Mouse (Mus musculus) MEL (cell line): ENCODE measurements around the gene Bri3bp. TPM values are rescaled to one million over a fixed set of nuclear protein-coding genes. Genes with fewer than 3 reads are reported as not detected.

Experiments
- DNase-seq: peaks from one replicate; pipeline ENCODE4 v3.0.0; 2011; ENCODE audit warnings: low read depth, low spot score
- H3K27ac ChIP-seq: 2 replicates; pipeline ENCODE4 v1.5.1; 2012; ENCODE audit warnings: low read depth, mild to moderate bottlenecking, control low read depth, low read length, moderate library complexity; ENCODE audit not compliant: control insufficient read depth
- H3K27me3 ChIP-seq, 2 experiments: fragments of 150-350 bp in 1 of 2; sonication (generic) in 1 of 2; 2 replicates each; pipeline ENCODE4 v1.6.1; 2012; ENCODE audit warnings: low read length in 2 of 2, mild to moderate bottlenecking in 2 of 2, improper control_type of control experiment in 1 of 2, moderate library complexity in 1 of 2; ENCODE audit not compliant: insufficient read depth in 2 of 2, control insufficient read depth in 1 of 2
- H3K36me3 ChIP-seq, 2 experiments: 2 replicates each; pipeline ENCODE4 v1.6.1; 2012 to 2014; ENCODE audit warnings: low read length in 2 of 2, improper control_type of control experiment in 1 of 2, inconsistent platforms in 1 of 2, mild to moderate bottlenecking in 1 of 2; ENCODE audit not compliant: insufficient read depth in 2 of 2, control insufficient read depth in 1 of 2
- H3K4me1 ChIP-seq, 2 experiments: fragments of 150-350 bp in 1 of 2; sonication (generic) in 1 of 2; 2 replicates each; pipeline ENCODE4 v1.6.1; 2012; ENCODE audit warnings: low read length in 2 of 2, improper control_type of control experiment in 1 of 2, mild to moderate bottlenecking in 1 of 2; ENCODE audit not compliant: insufficient read depth in 2 of 2, control insufficient read depth in 1 of 2
- H3K4me3 ChIP-seq, 2 experiments: fragments of 150-350 bp in 1 of 2; sonication (generic) in 1 of 2; 2 replicates each; pipeline ENCODE4 v1.5.1; 2012; ENCODE audit warnings: low read depth in 2 of 2, low read length in 2 of 2, mild to moderate bottlenecking in 2 of 2, moderate library complexity in 2 of 2, control low read depth in 1 of 2, improper control_type of control experiment in 1 of 2; ENCODE audit not compliant: control insufficient read depth in 1 of 2, insufficient read depth in 1 of 2
- H3K79me2 ChIP-seq: 2 replicates; pipeline ENCODE4 v1.6.1; 2012; ENCODE audit warnings: mild to moderate bottlenecking, low read length, moderate library complexity; ENCODE audit not compliant: control insufficient read depth, poor library complexity, insufficient read depth
- H3K9ac ChIP-seq: 2 replicates; pipeline ENCODE4 v1.6.1; 2012; ENCODE audit warnings: low read depth, mild to moderate bottlenecking, control low read depth, low read length, moderate library complexity; ENCODE audit not compliant: control insufficient read depth, poor library complexity, severe bottlenecking
- H3K9me3 ChIP-seq: fragments of 150-350 bp; sonication (generic); replicated peaks from 2 replicates; pipeline ENCODE4 v1.6.1; 2012; ENCODE audit warnings: mild to moderate bottlenecking, low read length, improper control_type of control experiment, moderate library complexity; ENCODE audit not compliant: insufficient read depth
- BHLHE40 ChIP-seq: IDR thresholded peaks from 2 replicates; pipeline ENCODE4 v1.6.1; 2012; ENCODE audit warnings: low read depth, mild to moderate bottlenecking, inconsistent platforms, low read length, improper control_type of control experiment, borderline replicate concordance
- ETS1 ChIP-seq: IDR thresholded peaks from 2 replicates; pipeline ENCODE4 v1.6.1; 2012; ENCODE audit warnings: low read depth, mild to moderate bottlenecking, inconsistent platforms, low read length, improper control_type of control experiment, moderate library complexity
- GATA1 ChIP-seq: IDR thresholded peaks from 2 replicates; pipeline ENCODE4 v1.6.1; 2011; ENCODE audit warnings: low read depth, low read length, improper control_type of control experiment
- HCFC1 ChIP-seq: IDR thresholded peaks from 2 replicates; pipeline ENCODE4 v1.6.1; 2012; ENCODE audit warnings: low read depth, mild to moderate bottlenecking, inconsistent platforms, low read length, improper control_type of control experiment, moderate library complexity
- KAT2A ChIP-seq: conservative IDR thresholded peaks from 2 replicates; pipeline ENCODE4 v1.6.1; 2012; ENCODE audit warnings: low read depth, low read length, improper control_type of control experiment, inconsistent platforms
- MAX ChIP-seq: IDR thresholded peaks from 2 replicates; pipeline ENCODE4 v1.6.1; 2011; ENCODE audit warnings: low read length, improper control_type of control experiment
- MAZ ChIP-seq: IDR thresholded peaks from 2 replicates; pipeline ENCODE4 v1.6.1; 2012; ENCODE audit warnings: low read depth, mild to moderate bottlenecking, inconsistent platforms, low read length, improper control_type of control experiment
- MEF2A ChIP-seq: IDR thresholded peaks from 2 replicates; pipeline ENCODE4 v1.6.1; 2014; ENCODE audit warnings: low read depth, mild to moderate bottlenecking, inconsistent platforms, low read length, improper control_type of control experiment; ENCODE audit not compliant: poor library complexity, insufficient replicate concordance, severe bottlenecking; ENCODE audit errors: extremely low read depth
- MYB ChIP-seq: IDR thresholded peaks from 2 replicates; pipeline ENCODE4 v1.6.1; 2011; ENCODE audit warnings: mild to moderate bottlenecking, low read depth, low read length, improper control_type of control experiment
- NELFE ChIP-seq: IDR thresholded peaks from 2 replicates; pipeline ENCODE4 v1.6.1; 2011; ENCODE audit warnings: low read depth, low read length, improper control_type of control experiment
- NRF1 ChIP-seq: IDR thresholded peaks from 2 replicates; pipeline ENCODE4 v1.6.1; 2014; ENCODE audit warnings: low read depth, mild to moderate bottlenecking, inconsistent platforms, low read length, improper control_type of control experiment, moderate library complexity; ENCODE audit not compliant: poor library complexity, insufficient read depth, severe bottlenecking
- POLR2AphosphoS2 ChIP-seq: IDR thresholded peaks from 2 replicates; pipeline ENCODE4 v1.6.1; 2011; ENCODE audit warnings: low read length, improper control_type of control experiment
- RCOR1 ChIP-seq: IDR thresholded peaks from 2 replicates; pipeline ENCODE4 v1.6.1; 2012; ENCODE audit warnings: low read depth, mild to moderate bottlenecking, inconsistent platforms, low read length, improper control_type of control experiment
- SIN3A ChIP-seq: IDR thresholded peaks from 2 replicates; pipeline ENCODE4 v1.6.1; 2012; ENCODE audit warnings: low read length, improper control_type of control experiment, inconsistent platforms
- TAL1 ChIP-seq: IDR thresholded peaks from 2 replicates; pipeline ENCODE4 v1.6.1; 2012; ENCODE audit warnings: mild to moderate bottlenecking, inconsistent platforms, low read length, moderate library complexity, mixed read lengths
- TBP ChIP-seq: IDR thresholded peaks from 2 replicates; pipeline ENCODE4 v1.8.0; 2011; ENCODE audit warnings: low read depth, low read length, improper control_type of control experiment
- USF2 ChIP-seq, 2 experiments: IDR thresholded peaks; 2 replicates each; pipeline ENCODE4 v1.6.1; 2011 to 2012; ENCODE audit warnings: improper control_type of control experiment in 2 of 2, low read length in 2 of 2, borderline replicate concordance in 1 of 2, inconsistent platforms in 1 of 2, low read depth in 1 of 2, mild to moderate bottlenecking in 1 of 2; ENCODE audit not compliant: insufficient read depth in 1 of 2
- ZKSCAN1 ChIP-seq: IDR thresholded peaks from 2 replicates; pipeline ENCODE4 v1.6.1; 2012; ENCODE audit warnings: low read depth, mild to moderate bottlenecking, inconsistent platforms, low read length, improper control_type of control experiment, moderate library complexity
- ZNF384 ChIP-seq: IDR thresholded peaks from 2 replicates; pipeline ENCODE4 v1.6.1; 2012; ENCODE audit warnings: low read depth, mild to moderate bottlenecking, inconsistent platforms, low read length, improper control_type of control experiment
- polyA plus RNA-seq, 2 experiments: library from polyadenylated mRNA; stranded (reverse) in 1 of 2; unstranded in 1 of 2; fragments of >175 nt in 1 of 2; fragments of >200 nt in 1 of 2; gene quantifications; 2 replicates each; pipeline versions ENCODE4 v1.2.1 to v1.2.4; 2012; ENCODE audit warnings: low replicate concordance in 2 of 2, low read depth in 1 of 2; ENCODE audit not compliant: insufficient read length in 2 of 2, insufficient read depth in 1 of 2, missing spikeins in 1 of 2
- total RNA-seq: library from RNA; depleted of rRNA; stranded (reverse); fragments of 300-350 nt; gene quantifications from 2 replicates; pipeline ENCODE4 v1.2.3, GENCODE M21; 2012

Gene Bri3bp
- total and polyA plus RNA-seq, 3 experiments: 73.7 to 264 (median 87.6) TPM

DNA sequence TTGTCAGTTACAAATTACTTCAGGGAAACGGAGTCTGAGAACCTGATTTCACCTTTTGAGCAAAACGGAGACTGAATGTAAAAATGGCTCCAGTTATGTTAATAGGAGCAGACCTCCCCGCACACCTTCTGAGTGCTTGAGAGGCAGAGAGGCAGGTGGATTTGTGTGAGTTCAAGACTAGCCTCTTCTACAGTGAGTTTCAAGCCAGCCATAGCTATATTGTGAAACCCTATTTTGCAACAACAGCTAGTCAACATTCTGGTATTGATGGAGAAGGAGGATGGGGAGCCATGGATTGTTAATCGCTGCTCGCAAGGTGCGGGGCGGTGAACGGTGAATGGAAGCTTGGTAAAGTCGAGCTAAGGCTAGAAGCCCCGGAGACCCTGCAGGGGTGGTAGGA lies 38.9 kb upstream of the Bri3bp start:
- DNase-seq: no peak
- no peaks in the 10 kb centered on the region; the same call in 1 of the 2 replicates for H3K79me2 ChIP-seq
- H3K9ac ChIP-seq: no peak overlapping the region
- H3K4me3 ChIP-seq: no peak overlapping the region
- H3K36me3 ChIP-seq: no peaks in the 10 kb centered on the region
- peaks cover 0 to 4% of the 10 kb centered on the region in 2 experiments; a peak in 1 of 4 replicates for H3K4me1 ChIP-seq
- no peaks in the 10 kb centered on the region for H3K9me3 ChIP-seq
- no peak for TF ChIP-seq ETS1
- TF ChIP-seq GATA1: no peak
- no peak for TF ChIP-seq NELFE
- no peak for TF ChIP-seq MEF2A
- TF ChIP-seq RCOR1: no peak
- TF ChIP-seq HCFC1: no peak
- TF ChIP-seq TBP: no peak
- no peak for TF ChIP-seq KAT2A
- no peak for TF ChIP-seq SIN3A
- TF ChIP-seq ZKSCAN1: no peak
- no peak for TF ChIP-seq USF2 (IDR thresholded peaks at IDR 0.05; ENCODE audit: borderline replicate concordance in 1 of 2, insufficient read depth in 1 of 2, low read depth in 1 of 2, low read length in 2 of 2)
- TF ChIP-seq MYB: no peak
- TF ChIP-seq ZNF384: no peak
- no peak for TF ChIP-seq POLR2AphosphoS2
- TF ChIP-seq BHLHE40: no peak
- no peak for TF ChIP-seq MAX
- TF ChIP-seq NRF1: no peak
- TF ChIP-seq MAZ: no peak
- TF ChIP-seq TAL1: no peak
- H3K27ac ChIP-seq: no peak overlapping the region
- no peaks in the 10 kb centered on the region for H3K27me3 ChIP-seq

DNA sequence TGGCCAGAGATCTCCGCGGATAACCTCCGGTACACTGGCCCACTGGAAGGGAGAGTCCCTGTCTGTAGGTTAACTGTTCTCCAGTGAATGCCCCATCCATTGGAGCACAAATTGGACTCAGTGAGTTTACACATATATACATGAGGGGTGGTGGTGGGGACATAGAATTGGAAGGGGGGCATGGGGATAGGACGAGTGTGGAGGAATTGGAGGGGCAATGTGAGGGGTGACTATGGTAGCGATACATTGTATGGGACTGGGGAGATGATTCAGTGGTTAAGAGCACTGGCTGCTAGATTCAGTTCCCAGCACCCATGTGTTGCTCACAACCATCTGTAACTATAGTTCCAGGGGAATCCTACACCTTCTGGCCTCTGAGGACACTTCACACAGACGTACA lies 38.4 kb upstream of the Bri3bp start:
- Histone ChIP-seq H3K9ac (no peak overlapping the region), H3K4me3 (no peak overlapping the region)

More for the DNA sequence above, 38.4 kb upstream of the Bri3bp start:
- Histone ChIP-seq H3K27ac (no peak overlapping the region), H3K4me1 (peaks cover 0 to 4% of the 10 kb centered on the region in 2 experiments; a peak in 1 of 4 replicates), H3K79me2 (no peaks in the 10 kb centered on the region; the same call in 1 of the 2 replicates), H3K9me3 (no peaks in the 10 kb centered on the region), H3K27me3 (no peaks in the 10 kb centered on the region), H3K36me3 (no peaks in the 10 kb centered on the region)
- TF ChIP-seq TAL1 (no peak), SIN3A (no peak)
- no peak for DNase-seq
